Mouse (Mus musculus): Measurements from ENCODE around the gene Mtch1. TPM values are rescaled to one million over a fixed set of nuclear protein-coding genes. Genes with fewer than 3 reads are reported as not detected.

The Mtch1 gene
- polyA plus RNA-seq, 1 experiment: 354 TPM

DNA sequence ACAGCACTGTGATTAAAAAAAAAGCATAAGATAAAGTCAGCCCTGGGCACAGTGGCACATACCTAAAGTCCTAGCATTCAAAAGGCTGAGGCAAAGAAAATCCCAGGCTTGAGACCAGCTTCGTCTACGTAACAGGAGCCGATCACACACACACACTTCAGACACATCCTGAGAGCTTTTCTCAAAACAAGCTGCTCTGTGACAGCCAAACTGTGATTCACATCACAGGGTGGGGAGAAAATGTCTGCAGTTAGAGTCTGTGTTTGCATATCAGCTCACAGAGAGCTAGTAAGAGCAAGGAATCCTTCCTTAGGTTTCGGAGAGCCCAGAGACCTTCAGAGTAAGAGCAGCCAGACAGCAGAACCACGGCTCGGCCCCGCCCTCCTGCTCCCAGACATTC, 46.8 kb downstream of the Mtch1 start:
- TF ChIP-seq CTCF (IDR thresholded peaks at IDR 0.05; ENCODE audit: borderline replicate concordance, control insufficient read depth, extremely low read depth, insufficient read depth, low read length, poor library complexity) (no peak), POLR2A (IDR thresholded peaks at IDR 0.05; ENCODE audit: control insufficient read depth, extremely low read depth, insufficient read depth, low read length, poor library complexity) (no peak)
- Histone ChIP-seq H3K27me3 (ENCODE audit: control insufficient read depth, insufficient read depth, low read length) (no peaks in the 10 kb centered on the region), H3K36me3 (ENCODE audit: control insufficient read depth, insufficient read depth, low read length) (no peaks in the 10 kb centered on the region; the same call in 1 of the 2 replicates), H3K27ac (ENCODE audit: control insufficient read depth, insufficient read depth, low read length) (no peak overlapping the region), H3K4me1 (replicated peaks; ENCODE audit: control insufficient read depth, insufficient read depth, low read length) (peaks cover 45% of the 10 kb centered on the region), H3K4me3 (ENCODE audit: control insufficient read depth, insufficient read depth, low read length) (no peak overlapping the region)
- DNase-seq: no peak
- 96% methylated on average over 7 of the region's 7 CpGs for WGBS

GRCm38 (mm10) chr17:29299282-29299681, 48.5 kb downstream of the Mtch1 start:
- no peaks in the 10 kb centered on the region for H3K27me3 ChIP-seq (ENCODE audit: control insufficient read depth, insufficient read depth, low read length)
- DNase-seq: no peak
- no peaks in the 10 kb centered on the region; the same call in 1 of the 2 replicates for H3K36me3 ChIP-seq (ENCODE audit: control insufficient read depth, insufficient read depth, low read length)
- H3K4me1 ChIP-seq (replicated peaks; ENCODE audit: control insufficient read depth, insufficient read depth, low read length): peaks cover 29% of the 10 kb centered on the region
- TF ChIP-seq CTCF (IDR thresholded peaks at IDR 0.05; ENCODE audit: borderline replicate concordance, control insufficient read depth, extremely low read depth, insufficient read depth, low read length, poor library complexity): no peak
- TF ChIP-seq POLR2A (IDR thresholded peaks at IDR 0.05; ENCODE audit: control insufficient read depth, extremely low read depth, insufficient read depth, low read length, poor library complexity): no peak
- no peak overlapping the region for H3K4me3 ChIP-seq (ENCODE audit: control insufficient read depth, insufficient read depth, low read length)
- H3K27ac ChIP-seq (ENCODE audit: control insufficient read depth, insufficient read depth, low read length): no peak overlapping the region
- 97% methylated on average over 4 of the region's 4 CpGs for WGBS

GRCm38 (mm10) chr17:29297813-29298212, 49.9 kb downstream of the Mtch1 start:
- Histone ChIP-seq H3K36me3 (ENCODE audit: control insufficient read depth, insufficient read depth, low read length) (no peaks in the 10 kb centered on the region; the same call in 1 of the 2 replicates), H3K27ac (ENCODE audit: control insufficient read depth, insufficient read depth, low read length) (no peak overlapping the region), H3K27me3 (ENCODE audit: control insufficient read depth, insufficient read depth, low read length) (no peaks in the 10 kb centered on the region), H3K4me1 (replicated peaks; ENCODE audit: control insufficient read depth, insufficient read depth, low read length) (peaks cover 14% of the 10 kb centered on the region), H3K4me3 (ENCODE audit: control insufficient read depth, insufficient read depth, low read length) (no peak overlapping the region)
- TF ChIP-seq CTCF (IDR thresholded peaks at IDR 0.05; ENCODE audit: borderline replicate concordance, control insufficient read depth, extremely low read depth, insufficient read depth, low read length, poor library complexity): no peak
- TF ChIP-seq POLR2A (IDR thresholded peaks at IDR 0.05; ENCODE audit: control insufficient read depth, extremely low read depth, insufficient read depth, low read length, poor library complexity): no peak
- WGBS: 14% methylated on average over 6 of the region's 6 CpGs
- peak; percentile 19 for DNase-seq

- Histone ChIP-seq H3K27me3 (ENCODE audit: control insufficient read depth, insufficient read depth, low read length) (no peaks in the 10 kb centered on the region), H3K4me1 (replicated peaks; ENCODE audit: control insufficient read depth, insufficient read depth, low read length) (peaks cover 10% of the 10 kb centered on the region), H3K36me3 (ENCODE audit: control insufficient read depth, insufficient read depth, low read length) (no peaks in the 10 kb centered on the region; the same call in 1 of the 2 replicates), H3K4me3 (ENCODE audit: control insufficient read depth, insufficient read depth, low read length) (no peak overlapping the region), H3K27ac (ENCODE audit: control insufficient read depth, insufficient read depth, low read length) (no peak overlapping the region)
- TF ChIP-seq POLR2A (IDR thresholded peaks at IDR 0.05; ENCODE audit: control insufficient read depth, extremely low read depth, insufficient read depth, low read length, poor library complexity): no peak
- no peak for TF ChIP-seq CTCF (IDR thresholded peaks at IDR 0.05; ENCODE audit: borderline replicate concordance, control insufficient read depth, extremely low read depth, insufficient read depth, low read length, poor library complexity)
- 90% methylated on average over 10 of the region's 10 CpGs for WGBS
- no peak for DNase-seq
Observed at GRCm38 (mm10) chr17:29297321-29297720, 50.4 kb downstream of the Mtch1 start.

- DNase-seq: no peak
- Histone ChIP-seq H3K36me3 (ENCODE audit: control insufficient read depth, insufficient read depth, low read length) (no peaks in the 10 kb centered on the region; the same call in 1 of the 2 replicates), H3K4me3 (ENCODE audit: control insufficient read depth, insufficient read depth, low read length) (no peak overlapping the region), H3K4me1 (replicated peaks; ENCODE audit: control insufficient read depth, insufficient read depth, low read length) (peaks cover 6% of the 10 kb centered on the region), H3K27me3 (ENCODE audit: control insufficient read depth, insufficient read depth, low read length) (no peaks in the 10 kb centered on the region), H3K27ac (ENCODE audit: control insufficient read depth, insufficient read depth, low read length) (no peak overlapping the region)
- TF ChIP-seq CTCF (IDR thresholded peaks at IDR 0.05; ENCODE audit: borderline replicate concordance, control insufficient read depth, extremely low read depth, insufficient read depth, low read length, poor library complexity): no peak
- no peak for TF ChIP-seq POLR2A (IDR thresholded peaks at IDR 0.05; ENCODE audit: control insufficient read depth, extremely low read depth, insufficient read depth, low read length, poor library complexity)
- 98% methylated on average over 5 of the region's 5 CpGs for WGBS
Observed at GRCm38 (mm10) chr17:29295835-29296234, 51.9 kb downstream of the Mtch1 start.

DNA sequence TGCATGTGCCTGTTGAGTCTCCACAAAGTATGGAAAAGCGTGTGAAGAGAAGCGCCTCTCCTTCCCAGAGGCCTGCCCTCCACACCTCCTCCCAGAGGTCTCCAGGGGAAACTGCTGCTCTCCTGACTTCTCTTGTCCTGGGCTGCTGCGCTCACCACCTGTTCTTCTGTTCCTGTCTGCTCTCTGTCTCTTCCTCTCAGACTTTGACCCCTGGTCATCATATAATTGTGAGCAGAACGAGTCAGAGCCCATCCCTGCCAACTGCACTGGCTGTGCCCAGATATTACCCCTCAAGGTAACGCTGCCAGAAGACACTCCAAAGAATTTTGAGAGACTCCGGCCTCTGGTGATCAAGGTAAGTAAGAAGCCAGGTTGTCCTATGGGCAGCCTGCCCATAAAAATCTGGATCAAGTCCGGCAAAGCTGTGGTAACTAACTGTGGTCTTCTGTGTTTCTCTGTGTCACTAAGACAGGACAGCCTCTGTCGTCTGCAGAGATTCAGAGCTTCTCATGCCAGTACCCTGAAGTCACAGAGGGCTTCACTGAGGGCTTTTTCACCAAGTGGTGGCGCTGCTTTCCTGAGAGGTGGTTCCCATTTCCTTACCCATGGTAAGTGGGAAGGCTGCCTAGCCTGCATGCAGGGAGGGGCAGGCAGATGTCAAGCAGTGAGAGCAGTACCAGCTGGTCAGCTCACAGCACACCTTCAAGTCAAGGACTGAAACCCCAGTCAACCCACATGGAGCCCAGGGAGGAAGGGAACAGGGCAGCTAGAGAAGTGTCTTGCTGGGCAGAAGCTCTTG, 53.7 kb downstream of the Mtch1 start:
- DNase-seq: no peak
- H3K27ac ChIP-seq (ENCODE audit: control insufficient read depth, insufficient read depth, low read length): no peak overlapping the region
- no peak overlapping the region for H3K4me3 ChIP-seq (ENCODE audit: control insufficient read depth, insufficient read depth, low read length)
- WGBS: 95% methylated on average over 9 of the region's 9 CpGs
- no peaks in the 10 kb centered on the region for H3K27me3 ChIP-seq (ENCODE audit: control insufficient read depth, insufficient read depth, low read length)
- TF ChIP-seq POLR2A (IDR thresholded peaks at IDR 0.05; ENCODE audit: control insufficient read depth, extremely low read depth, insufficient read depth, low read length, poor library complexity) (no peak), CTCF (IDR thresholded peaks at IDR 0.05; ENCODE audit: borderline replicate concordance, control insufficient read depth, extremely low read depth, insufficient read depth, low read length, poor library complexity) (no peak)
- peaks cover 6% of the 10 kb centered on the region for H3K4me1 ChIP-seq (replicated peaks; ENCODE audit: control insufficient read depth, insufficient read depth, low read length)
- no peaks in the 10 kb centered on the region for H3K36me3 ChIP-seq (ENCODE audit: control insufficient read depth, insufficient read depth, low read length)

Measured in thymus, adult 2 months (tissue).